Mouse (Mus musculus): ENCODE results near the gene Slc23a2. TPM values are rescaled to one million over a fixed set of nuclear protein-coding genes. Genes with fewer than 3 reads are reported as not detected.

The Slc23a2 gene
- total RNA-seq, 2 experiments from 2014 or later, result 6.2 to 7.1 TPM

DNA sequence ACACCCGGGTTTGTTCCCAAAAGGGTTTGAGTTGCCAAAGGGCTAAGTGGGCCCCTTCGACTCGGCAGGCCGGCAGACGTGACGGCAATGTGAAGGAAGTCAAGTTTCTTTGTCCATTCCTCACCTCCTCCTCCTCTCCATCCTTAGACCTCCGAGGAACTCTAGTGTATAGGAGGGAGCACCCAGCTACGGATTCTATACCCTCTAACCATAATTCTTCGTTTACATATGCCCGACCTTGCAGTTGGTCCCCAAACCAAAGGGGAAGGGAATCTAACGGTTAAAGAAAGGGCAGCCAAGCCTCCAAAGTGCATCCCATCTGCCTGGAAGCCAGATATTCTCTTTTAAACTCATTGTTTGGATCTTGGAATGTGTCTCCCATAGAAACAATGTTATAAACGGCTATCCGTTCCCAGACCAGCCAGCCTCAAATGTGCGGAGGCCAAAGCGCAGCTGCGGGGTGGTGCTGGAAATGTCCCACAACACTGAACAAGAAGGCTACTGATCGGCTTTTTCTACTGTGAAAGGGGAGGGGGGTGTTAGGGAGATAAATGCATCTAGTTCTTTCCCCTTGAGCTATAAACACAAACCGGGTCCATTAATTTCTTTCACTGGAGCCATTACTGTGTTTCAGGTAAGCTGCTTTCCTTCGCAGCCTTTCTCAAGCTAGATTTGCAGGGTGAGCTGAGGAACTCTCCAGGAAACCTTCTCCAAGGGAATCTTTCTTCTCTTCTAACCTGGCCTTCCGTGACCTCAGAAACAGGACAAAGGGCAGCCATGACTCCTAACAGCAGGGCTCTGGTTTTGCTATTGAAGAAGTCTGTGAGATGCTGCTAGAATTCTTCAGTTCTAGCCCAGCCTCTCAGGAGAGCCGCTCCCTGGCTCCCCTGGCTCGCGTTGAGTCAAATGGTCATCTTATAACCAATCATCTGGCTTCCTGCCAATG lies 114.2 kb downstream of the Slc23a2 start:
- DNase-seq, result peak; percentile 66
- intact Hi-C loops (cut with DNase I; ENCODE audit: low total_unique reads), result no loop called here

DNA sequence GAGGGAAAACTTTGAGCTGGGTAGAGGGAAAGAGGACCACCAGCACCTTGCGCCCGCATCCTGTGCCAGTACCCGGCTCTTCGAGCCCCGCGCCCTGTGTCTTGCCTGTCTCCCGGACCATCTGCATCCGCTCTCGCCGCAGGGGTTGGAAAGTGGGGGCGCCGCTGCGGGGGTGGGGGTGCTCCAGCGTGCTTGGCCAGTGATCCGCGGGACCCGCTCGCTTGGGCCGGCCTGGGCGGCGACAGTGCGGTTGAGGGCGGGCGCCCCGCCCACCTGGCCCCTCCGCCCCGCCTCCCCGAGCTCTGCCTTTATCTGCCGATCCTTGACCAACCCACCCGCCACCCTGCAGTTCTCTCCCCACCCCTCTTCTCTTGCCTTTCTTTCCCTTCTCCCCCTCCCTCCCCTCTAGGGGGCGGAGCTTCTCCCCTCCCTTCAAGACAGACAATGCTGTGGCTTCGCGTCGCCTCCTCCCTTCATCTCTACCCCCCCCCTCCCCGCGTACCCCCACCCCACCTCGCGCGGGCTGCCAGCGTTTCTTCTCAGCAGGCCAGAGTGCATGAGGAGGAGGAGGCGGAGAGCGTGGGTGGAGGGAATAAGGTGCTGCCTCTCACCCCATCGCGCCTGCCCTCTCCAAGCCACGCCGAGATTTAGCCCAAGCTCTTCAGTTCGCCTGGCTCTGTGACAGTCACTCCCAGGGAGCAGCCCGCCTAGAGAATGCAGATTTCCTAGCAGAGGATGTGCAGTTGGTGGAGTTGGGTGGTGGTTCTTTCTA lies 115.1 kb downstream of the Slc23a2 start, which contains the start of gene Rassf2:
TSS of gene Rassf2 (minus strand) at position 613 of the 772 bp plus-strand sequence.
- intact Hi-C loops (cut with DNase I; ENCODE audit: low total_unique reads), result no loop called here
- peak; percentile 91 for DNase-seq

DNA sequence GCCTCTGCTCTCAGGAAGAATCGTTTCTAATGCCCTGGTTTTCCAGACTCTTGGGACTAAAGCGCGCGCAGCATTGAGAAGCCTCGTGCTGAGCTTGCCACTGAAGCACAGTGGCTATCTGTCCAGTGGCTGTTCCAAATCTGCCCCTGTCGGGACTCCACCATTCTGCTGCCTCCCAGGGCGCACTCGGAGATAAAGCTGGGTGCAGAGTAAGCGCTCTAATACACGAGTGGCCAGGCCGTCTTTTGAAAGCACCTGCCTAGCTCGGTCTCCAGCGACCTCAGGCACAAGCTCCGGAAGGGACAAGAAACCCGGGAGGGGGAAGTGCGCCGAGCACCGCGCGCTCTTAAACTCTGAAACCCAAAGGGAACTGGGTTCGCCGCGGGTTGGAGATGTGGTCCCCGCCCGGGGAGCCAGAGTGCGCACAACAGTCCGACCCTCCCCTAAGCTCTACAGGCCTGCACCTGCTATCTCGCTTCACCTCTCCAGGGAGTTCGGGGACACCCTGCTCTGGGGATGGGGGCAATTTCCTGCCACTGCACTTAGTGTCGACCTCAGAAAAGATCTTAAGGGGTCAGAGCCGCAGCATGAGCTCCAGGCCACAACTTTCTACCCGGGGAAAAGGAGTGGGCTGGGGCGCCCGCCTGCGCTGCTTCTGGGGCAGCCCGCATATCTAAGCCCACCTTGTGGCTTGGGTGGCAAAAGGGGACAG lies 115.9 kb downstream of the Slc23a2 start:
- intact Hi-C loops (cut with DNase I; ENCODE audit: low total_unique reads), result no loop called here
- peak; percentile 42 for DNase-seq

DNA sequence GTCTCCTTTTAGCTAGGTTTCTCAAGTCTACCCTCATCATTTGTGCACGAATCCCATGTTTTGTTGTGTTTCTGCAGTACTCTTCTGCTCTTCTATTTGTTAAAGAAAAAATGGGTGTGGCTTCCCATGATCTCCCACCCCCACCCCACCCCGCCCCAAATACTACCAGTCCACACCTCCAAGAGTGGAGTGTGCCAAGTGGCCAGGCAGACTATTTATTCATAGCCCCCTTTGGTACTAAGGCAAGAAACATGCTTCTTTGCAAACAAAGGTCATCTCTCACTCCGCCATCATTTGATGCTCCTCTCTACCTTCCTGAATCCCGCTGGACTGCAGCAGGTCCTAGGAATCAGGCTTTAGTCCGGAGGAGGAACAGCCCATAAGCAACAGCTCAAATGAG lies 116.8 kb downstream of the Slc23a2 start:
- DNase-seq, result no peak
- intact Hi-C loops (cut with DNase I; ENCODE audit: low total_unique reads), result no loop called here

DNA sequence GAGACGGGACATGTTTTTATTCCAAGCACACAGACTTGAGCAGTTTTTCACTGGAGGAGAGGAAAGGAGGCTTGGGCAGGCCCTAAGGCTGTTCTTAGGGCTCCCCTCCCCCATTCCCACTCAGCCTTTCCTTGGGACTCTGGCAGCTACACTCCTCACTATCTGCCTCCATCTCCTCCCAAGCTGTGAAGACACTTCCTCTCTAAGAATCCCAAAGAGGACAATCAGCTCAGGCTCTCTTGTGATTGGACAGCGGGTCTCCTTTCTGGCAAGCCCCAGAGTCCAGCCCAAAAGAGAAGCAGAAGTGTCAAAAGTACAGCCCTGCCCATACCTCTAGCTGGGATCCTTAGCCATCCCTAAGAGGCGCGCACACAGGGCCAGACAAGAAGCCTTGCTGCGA lies 117.5 kb downstream of the Slc23a2 start:
- no peak for DNase-seq
- intact Hi-C loops (cut with DNase I; ENCODE audit: low total_unique reads), result no loop called here

DNA sequence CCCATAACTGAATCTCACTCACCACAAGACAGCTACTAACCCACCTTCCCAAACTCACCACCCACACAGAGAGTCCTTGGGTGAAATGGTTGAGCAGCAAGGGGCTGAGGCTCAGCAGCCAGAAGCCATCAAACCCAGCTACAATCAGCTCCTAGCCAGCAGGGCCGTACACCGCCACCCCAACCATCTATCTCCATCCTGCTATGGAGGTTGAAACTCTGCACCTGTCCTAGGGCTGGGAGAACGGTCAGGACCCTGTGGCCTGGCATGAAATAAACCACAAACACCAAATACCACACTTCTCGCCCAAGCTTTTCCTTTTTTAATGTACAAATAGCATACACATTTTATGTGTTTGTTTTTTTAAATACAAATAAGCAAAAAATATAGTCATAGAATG lies 120.9 kb downstream of the Slc23a2 start:
- DNase-seq, result no peak
- intact Hi-C loops (cut with DNase I; ENCODE audit: low total_unique reads), result no loop called here

DNA sequence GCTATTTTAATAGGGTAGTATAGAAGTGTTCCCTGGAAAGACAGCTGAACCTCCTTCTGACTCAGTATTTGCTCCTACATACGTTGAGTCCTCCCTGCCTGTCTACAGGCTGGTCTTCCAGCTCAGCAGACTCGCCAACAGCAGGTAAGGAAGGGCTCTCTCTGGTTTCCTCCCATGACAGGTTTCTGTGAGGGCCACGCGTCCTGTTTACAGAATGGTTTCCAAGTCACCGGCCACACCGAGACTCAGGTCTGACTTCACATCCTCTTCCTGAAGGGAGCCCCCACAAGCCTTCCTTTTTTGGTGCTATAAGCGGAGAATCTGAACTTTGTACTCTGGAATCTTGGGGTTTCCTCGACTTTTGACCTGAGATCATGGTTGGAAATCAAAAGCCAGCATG lies 122.3 kb downstream of the Slc23a2 start:
- DNase-seq, result no peak
- intact Hi-C loops (cut with DNase I; ENCODE audit: low total_unique reads), result no loop called here

DNA sequence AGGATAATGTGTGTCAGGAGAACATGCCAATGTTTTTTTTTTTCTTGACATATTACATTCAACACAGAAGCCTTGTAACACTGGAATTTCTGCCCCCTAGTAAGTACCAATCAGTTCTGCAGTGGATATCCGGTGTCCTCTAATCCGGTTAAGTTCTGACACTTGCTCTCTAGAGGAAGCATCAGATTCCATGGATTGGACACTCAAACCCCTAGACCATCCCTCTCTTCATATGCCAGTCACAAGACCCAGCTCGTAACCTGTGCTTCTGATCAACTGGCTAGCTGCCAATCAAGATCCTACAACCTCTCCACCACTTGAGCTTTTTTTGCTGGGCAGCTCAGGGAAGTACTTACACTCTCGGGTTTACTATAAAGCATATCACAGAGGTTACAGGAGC lies 123.3 kb downstream of the Slc23a2 start:
- no peak for DNase-seq
- intact Hi-C loops (cut with DNase I; ENCODE audit: low total_unique reads), result no loop called here

DNA sequence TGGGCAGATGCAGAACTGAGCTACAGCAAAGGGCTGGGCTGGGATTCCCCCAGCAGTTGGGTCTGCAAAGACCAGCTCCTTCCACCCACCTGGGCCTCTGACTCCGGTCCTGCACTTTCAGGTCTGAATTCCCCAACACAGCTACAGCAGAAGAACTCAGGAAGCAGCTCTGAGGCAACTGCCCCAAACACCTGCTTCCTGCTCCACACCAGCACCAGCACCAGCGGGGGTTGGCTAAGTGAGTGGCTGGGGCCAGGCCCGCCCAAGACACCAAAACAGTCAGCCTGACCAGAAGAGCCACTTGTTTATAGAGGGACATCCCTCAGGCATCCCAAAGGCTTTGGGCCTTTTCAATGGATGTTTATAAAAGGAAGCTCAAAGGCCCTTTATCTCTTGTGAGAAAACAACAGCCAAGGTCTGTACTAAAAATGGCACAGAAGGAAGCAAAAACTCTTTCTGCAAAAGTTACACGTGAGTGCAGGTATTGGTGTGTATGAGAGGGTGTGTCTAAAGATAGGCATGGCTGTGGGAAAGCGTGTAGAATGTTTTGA lies 123.8 kb downstream of the Slc23a2 start:
- intact Hi-C loops (cut with DNase I; ENCODE audit: low total_unique reads), result no loop called here
- DNase-seq, result no peak

DNA sequence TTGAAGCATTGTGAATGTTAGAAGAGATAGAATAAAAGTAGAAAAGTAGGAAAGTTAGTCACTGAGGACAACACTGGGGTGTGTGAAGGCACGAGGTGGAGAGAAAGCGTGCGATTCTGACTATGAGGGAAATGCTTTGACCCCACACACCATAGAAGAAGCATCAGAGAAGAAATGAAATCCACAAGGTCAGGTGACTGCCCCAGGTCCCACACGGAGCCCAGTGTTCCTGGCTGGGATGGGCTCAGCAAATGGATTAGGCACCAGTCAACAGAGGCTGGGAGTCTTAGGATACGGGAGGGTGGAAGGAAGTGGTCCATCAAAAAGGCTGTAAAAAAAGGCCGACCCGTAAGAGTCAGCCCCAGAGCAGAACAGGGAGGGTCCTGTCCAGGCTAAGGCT lies 124.5 kb downstream of the Slc23a2 start:
- intact Hi-C loops (cut with DNase I; ENCODE audit: low total_unique reads), result no loop called here
- DNase-seq, result no peak

DNA sequence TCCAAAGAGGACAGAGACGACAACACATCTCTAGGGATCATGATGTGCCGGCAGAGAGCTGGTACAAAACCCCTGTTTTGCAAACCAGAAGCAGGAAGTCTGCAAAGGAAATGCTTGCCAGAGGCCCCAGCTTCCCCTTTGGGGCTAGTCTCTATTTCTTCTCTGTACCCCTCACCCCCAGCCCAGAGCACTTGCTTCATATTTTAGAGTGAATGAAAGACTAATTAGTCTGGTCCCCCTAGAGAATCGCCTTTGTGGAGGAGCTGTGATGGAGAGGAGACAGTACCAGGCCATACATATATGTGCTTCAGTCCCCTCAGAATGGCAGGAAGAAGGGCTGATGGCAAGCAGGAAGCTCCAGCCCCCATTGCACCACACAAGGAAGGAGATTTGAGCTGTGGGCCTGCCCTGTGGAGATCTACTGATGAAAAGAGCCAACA lies 125.5 kb downstream of the Slc23a2 start:
- intact Hi-C loops (cut with DNase I; ENCODE audit: low total_unique reads), result no loop called here
- no peak for DNase-seq

DNA sequence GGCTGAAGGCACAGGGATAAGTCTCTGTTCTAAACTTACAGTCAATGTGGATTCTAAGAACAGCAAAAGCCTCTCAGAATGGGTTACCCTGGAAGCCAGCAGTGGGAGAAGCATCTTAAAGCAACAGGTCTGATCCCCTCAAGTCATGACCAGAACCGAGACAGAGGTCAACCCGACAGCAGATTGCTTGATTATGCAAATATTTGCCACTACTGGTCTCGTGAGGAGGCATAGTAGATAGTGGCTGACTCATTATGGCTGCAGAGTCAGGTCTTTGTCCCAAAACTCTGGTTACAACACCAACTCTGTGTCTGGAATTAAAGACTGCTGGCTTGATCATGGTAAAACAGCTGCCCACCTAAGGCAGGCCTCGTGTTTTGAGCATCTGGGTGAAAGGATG lies 126.8 kb downstream of the Slc23a2 start:
- no peak for DNase-seq
- intact Hi-C loops (cut with DNase I; ENCODE audit: low total_unique reads), result no loop called here

DNA sequence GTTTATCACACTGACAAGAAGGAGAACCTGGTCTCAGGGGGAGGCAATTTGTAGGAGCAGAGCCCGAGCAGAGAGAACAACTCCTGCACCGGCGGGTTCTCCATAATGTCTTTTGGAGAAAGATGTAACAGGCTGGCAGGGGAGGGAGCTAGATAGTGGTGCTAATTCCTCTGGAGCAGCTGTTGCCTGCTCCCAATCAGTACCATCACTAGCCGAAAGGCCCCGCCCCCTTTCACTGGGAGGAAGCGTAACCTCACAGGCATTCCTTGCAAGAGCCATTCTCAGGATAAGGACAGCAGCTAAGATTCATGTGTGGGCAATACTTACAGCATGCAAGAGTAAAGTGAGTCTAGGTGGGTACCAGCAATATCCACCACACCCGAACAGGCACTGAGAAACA lies 127.3 kb downstream of the Slc23a2 start:
- intact Hi-C loops (cut with DNase I; ENCODE audit: low total_unique reads), result no loop called here
- DNase-seq, result peak; percentile 52

DNA sequence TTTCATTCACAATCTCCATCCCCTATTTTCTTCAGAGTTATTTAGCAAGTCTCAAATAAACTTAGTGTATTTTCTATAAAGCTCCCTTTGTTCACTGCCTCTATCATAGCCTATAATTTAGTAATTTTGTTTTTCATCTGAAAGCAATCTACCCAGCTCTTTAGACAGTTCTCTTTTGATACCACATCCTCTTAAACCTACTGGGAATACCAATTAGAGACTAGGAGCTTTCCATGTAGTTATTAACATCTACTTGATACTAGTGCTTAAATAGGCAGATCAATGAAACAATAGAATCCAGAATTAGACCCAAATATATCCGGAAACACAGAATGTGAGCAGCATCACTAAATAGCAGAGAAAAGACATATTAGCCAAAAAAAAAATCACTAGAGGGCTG lies 128.9 kb downstream of the Slc23a2 start:
- no peak for DNase-seq
- intact Hi-C loops (cut with DNase I; ENCODE audit: low total_unique reads), result no loop called here

DNA sequence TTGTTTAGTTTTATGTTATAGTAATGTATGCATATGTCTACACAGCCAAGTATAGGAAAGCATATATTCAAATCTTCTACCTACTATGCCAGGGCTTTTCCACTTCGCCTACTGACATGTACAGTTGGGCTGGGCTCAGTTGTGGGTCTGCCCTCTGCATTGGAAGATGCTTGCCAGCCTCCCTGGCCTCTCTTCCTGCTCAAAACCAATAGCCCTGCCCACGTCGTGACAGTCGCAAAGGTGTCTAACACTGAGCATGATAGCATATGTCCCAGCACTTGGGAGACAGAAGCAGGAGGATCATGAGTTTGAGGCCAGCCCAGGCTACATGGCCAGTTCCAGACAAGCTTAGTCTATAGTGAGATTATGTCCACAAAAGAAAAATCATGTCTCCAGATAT lies 131.8 kb downstream of the Slc23a2 start:
- DNase-seq, result no peak
- intact Hi-C loops (cut with DNase I; ENCODE audit: low total_unique reads), result no loop called here

DNA sequence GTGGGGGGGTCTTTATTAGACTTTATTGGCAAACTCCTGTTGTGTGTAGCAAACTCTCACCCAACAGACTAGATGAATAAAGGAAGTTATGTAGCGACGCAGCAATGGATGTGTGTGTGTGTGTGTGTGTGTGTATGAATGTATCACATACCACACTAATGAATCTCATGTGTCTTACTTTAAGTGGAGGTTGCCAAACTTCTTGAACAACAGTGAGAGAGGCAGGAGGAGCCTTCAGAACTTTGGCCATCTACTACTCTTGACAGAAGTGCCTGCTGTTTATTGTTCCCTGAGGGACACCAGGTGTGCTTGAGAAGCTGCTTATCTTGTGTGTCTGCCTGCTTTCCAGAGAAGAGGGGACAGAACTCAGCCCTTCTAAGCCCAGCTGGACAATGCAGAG lies 134.1 kb downstream of the Slc23a2 start:
- DNase-seq, result no peak
- intact Hi-C loops (cut with DNase I; ENCODE audit: low total_unique reads), result no loop called here

DNA sequence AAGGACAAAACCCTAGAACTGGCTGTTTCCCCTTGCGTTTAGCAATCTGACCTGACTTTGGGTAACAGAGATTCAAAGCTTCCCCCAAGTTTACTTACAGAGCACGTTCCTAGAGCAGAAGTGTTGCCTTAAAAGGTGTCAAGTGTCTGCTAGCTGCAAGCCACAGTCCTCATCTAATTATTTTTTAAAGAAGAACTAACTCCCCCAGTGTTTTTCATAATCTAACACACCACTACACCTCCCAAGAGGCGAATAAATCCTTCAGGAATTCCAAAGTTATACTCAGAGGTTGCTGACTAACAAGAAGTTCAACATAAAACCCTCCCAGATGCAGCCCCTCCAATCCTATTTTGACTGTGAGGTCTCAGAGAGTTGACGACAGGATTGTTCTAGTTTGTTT lies 136.7 kb downstream of the Slc23a2 start:
- no peak for DNase-seq
- intact Hi-C loops (cut with DNase I; ENCODE audit: low total_unique reads), result loop anchor here (10.0 kb wide), 1 partner anchor 57 kb away; no protein-coding TSS in a partner anchor

DNA sequence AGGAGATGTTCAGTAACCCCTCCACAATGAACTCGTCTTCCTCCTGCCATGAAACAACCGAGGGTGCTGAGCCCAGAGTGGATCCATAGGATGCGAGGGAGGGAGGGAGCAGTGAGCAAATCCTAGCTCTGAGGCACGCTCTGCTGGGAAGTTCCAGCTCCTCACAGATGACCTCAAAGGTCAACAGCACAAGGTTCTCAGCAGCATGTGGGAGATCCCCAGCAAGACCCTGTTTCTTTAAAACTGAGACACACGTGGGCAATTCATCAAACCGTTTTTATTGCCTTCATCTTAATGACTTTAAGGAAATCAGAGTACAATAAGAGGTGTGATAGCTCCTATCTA lies 137.5 kb downstream of the Slc23a2 start:
- no peak for DNase-seq
- intact Hi-C loops (cut with DNase I; ENCODE audit: low total_unique reads), result loop anchor here (10.0 kb wide), 1 partner anchor 57 kb away; no protein-coding TSS in a partner anchor

DNA sequence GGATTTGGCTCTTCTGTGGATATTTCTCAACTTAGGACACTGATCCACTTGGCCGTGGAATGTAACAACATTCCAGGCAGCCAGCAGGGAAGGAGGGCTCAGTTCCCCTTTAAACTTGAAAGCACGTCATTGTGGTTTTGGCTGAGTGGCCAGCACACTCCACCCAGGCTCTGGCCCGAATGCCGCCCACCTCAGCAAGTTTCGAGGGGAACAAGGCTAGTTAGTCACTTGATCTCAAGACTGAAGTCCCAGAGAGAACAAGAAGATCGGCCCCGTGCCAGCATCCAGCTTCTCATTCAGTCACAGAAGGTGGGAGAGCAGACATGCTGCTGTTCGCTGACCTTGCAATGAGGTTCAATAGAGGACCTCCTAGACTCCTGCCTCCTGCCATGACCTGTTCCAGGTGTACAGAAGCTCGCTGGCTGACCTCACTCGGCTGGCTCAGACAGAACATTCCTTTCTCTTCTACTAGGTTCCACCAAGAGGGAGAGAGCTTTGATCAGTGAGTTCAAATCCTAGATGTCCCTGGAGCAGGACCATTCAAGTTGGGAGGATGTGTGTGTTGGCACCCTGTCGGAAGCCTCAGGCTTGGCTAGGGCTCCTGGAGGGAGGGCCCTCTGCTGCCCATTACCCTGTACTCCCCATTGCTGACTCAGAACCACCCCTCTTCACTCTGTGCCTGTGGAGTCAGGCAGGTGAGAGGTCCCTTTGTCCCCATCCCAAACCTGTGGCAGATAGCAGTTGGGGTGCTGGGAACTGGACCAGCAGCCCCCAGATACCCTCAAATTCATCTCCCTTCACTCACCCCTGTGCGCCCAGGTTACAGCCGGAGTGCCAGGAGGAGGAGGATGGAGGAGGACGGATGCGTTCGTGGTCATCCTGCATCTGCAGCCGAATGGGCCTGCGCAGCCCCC lies 138.1 kb downstream of the Slc23a2 start:
- intact Hi-C loops (cut with DNase I; ENCODE audit: low total_unique reads), result loop anchor here (10.0 kb wide), 1 partner anchor 58 kb away; no protein-coding TSS in a partner anchor
- DNase-seq, result peak; percentile 86
